Mouse (Mus musculus): ENCODE measurements around the gene Zfp663.

Zfp663 gene

GRCm38 (mm10) chr2:165368496-165368895, at the start of gene Zfp663:
Gene Zfp663, minus strand, starts transcription at chr2:165368729.
- CTCF ChIA-PET, result no interaction called here

GRCm38 (mm10) chr2:165417291-165417690, 48.8 kb upstream of the Zfp663 start:
- CTCF ChIA-PET, result no interaction called here

GRCm38 (mm10) chr2:165415795-165416194, 47.3 kb upstream of the Zfp663 start:
- CTCF ChIA-PET, result no interaction called here

- CTCF ChIA-PET, result no interaction called here
These were observed 46.7 kb upstream of the Zfp663 start for GRCm38 (mm10) chr2:165415141-165415721.

- CTCF ChIA-PET, result no interaction called here
These were observed 45.8 kb upstream of the Zfp663 start for GRCm38 (mm10) chr2:165414321-165414720.

- CTCF ChIA-PET, result no interaction called here
These were observed 45.4 kb upstream of the Zfp663 start for GRCm38 (mm10) chr2:165413884-165414283.

GRCm38 (mm10) chr2:165407700-165408301, 39.3 kb upstream of the Zfp663 start:
- CTCF ChIA-PET, result interaction anchor here (0.7 kb wide), 1 partner anchor 464 kb away, joined by 3 read pairs; no protein-coding TSS in a partner anchor

GRCm38 (mm10) chr2:165405351-165405750, 36.8 kb upstream of the Zfp663 start:
- CTCF ChIA-PET, result no interaction called here

- CTCF ChIA-PET, result no interaction called here
These were observed 36.4 kb upstream of the Zfp663 start for GRCm38 (mm10) chr2:165404951-165405350.

- CTCF ChIA-PET, result no interaction called here
These were observed 29.7 kb upstream of the Zfp663 start for GRCm38 (mm10) chr2:165398164-165398785.

- CTCF ChIA-PET, result no interaction called here
These were observed 29.1 kb upstream of the Zfp663 start for GRCm38 (mm10) chr2:165397502-165398163.

- CTCF ChIA-PET, result no interaction called here
These were observed 28.4 kb upstream of the Zfp663 start for GRCm38 (mm10) chr2:165396831-165397501.

GRCm38 (mm10) chr2:165392156-165392555, 23.6 kb upstream of the Zfp663 start:
- CTCF ChIA-PET, result interaction anchor here (0.5 kb wide), 1 partner anchor 10 kb away, joined by 4 read pairs; no protein-coding TSS in a partner anchor

GRCm38 (mm10) chr2:165391561-165391960, 23.0 kb upstream of the Zfp663 start:
- CTCF ChIA-PET, result no interaction called here

GRCm38 (mm10) chr2:165389299-165389952, 20.9 kb upstream of the Zfp663 start:
- CTCF ChIA-PET, result no interaction called here

- CTCF ChIA-PET, result no interaction called here
These were observed 19.4 kb upstream of the Zfp663 start, which contains the start of gene Zfp334 for GRCm38 (mm10) chr2:165387844-165388495. Gene Zfp334, minus strand, starts transcription at chr2:165388259.

GRCm38 (mm10) chr2:165387370-165387769, 18.8 kb upstream of the Zfp663 start:
- CTCF ChIA-PET, result interaction anchor here (0.7 kb wide), 1 partner anchor 12 kb away, joined by 3 read pairs; no protein-coding TSS in a partner anchor

GRCm38 (mm10) chr2:165380050-165380449, 11.5 kb upstream of the Zfp663 start:
- CTCF ChIA-PET, result no interaction called here

GRCm38 (mm10) chr2:165376001-165376400, 7.5 kb upstream of the Zfp663 start:
- CTCF ChIA-PET, result no interaction called here

- CTCF ChIA-PET, result interaction anchor here (0.6 kb wide), 2 partner anchors 11 to 76 kb away, joined by 3 read pairs; no protein-coding TSS in a partner anchor
These were observed 6.9 kb upstream of the Zfp663 start for GRCm38 (mm10) chr2:165375478-165375877.

- CTCF ChIA-PET, result no interaction called here
These were observed 2.5 kb upstream of the Zfp663 start for GRCm38 (mm10) chr2:165371066-165371465.
